Mouse (Mus musculus): Measurements from ENCODE around the gene 4933424G06Rik.
A peak's percentile ranks its signal among the peaks of the same experiment; 100 is the strongest.

4933424G06Rik gene

GRCm38 (mm10) chr1:36709055-36709853, 695 bp upstream of the 4933424G06Rik start:
- DNase-seq (ENCODE audit: low read depth, low spot score), result no peak

GRCm38 (mm10) chr1:36711104-36711503, 1.2 kb downstream of the 4933424G06Rik start:
- no peak for DNase-seq (ENCODE audit: low read depth, low spot score)

DNA sequence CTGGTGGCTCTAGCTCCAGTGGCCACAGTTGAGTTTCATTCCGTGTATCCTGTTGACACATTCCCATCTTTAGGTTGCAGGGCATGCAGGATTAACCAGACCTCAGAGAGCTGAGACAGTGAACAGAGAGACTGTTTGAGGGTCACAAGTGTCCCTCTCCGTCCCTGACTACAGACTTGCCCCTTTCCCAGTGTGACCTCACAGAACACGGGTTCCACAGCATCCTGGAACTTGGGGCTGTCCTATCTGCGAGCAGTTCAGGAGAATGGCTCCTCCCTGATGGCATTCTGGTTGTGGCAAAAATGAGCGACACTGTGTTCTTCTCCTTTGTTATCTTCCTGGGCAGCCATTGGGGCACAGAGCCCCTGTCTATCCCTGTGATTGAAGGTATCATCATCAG, 4.4 kb downstream of the 4933424G06Rik start, which contains the start of gene Actr1b:
Actr1b (minus strand) TSS at position 112 of the 400 bp plus-strand sequence.
- DNase-seq (ENCODE audit: low read depth, low spot score), result no peak

DNA sequence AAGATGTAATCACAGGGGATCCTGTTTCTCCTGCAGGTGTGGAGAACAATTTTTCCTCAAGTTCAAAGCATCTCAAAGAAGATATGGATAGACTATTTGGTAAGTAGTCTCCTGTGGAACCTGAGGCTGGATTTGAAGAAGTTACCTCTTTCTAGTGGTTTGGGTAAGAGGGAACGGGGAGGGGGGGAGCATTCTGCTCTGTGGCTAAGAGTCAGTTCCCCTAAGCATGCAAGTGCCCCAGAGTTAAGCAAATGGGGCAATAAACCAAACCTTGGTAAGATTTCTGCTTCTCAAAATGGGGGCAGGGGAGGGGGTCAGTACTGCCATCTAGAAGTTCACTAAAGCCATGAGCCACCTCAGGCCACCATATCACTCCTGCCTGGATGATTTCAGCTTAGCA, 8.8 kb downstream of the 4933424G06Rik start:
- DNase-seq (ENCODE audit: low read depth, low spot score), result no peak

- DNase-seq (ENCODE audit: low read depth, low spot score), result no peak
These were observed 13.5 kb downstream of the 4933424G06Rik start for GRCm38 (mm10) chr1:36723146-36724056.

- no peak for DNase-seq (ENCODE audit: low read depth, low spot score)
These were observed 14.1 kb downstream of the 4933424G06Rik start for GRCm38 (mm10) chr1:36724057-36724431.

DNA sequence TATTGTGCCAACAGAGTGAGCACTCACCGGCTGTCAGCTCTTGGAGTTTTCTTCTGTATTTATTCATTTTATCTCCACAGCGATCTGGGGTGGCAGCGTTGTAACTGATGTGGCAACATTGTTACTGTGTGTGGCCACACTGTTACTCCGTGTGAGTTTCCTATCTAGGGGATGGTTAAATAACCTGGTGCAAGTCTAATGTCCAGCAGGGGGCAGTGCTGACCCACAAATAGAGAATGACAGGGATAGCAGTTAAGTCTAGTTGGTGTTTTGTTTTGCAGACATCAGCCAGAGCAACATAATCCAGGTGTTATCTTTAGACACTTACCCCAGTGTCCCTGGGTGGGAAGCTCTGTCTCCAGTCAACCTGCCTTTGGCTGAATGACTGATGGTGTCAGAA, 27.4 kb downstream of the 4933424G06Rik start:
- DNase-seq (ENCODE audit: low read depth, low spot score), result peak; percentile 46

DNA sequence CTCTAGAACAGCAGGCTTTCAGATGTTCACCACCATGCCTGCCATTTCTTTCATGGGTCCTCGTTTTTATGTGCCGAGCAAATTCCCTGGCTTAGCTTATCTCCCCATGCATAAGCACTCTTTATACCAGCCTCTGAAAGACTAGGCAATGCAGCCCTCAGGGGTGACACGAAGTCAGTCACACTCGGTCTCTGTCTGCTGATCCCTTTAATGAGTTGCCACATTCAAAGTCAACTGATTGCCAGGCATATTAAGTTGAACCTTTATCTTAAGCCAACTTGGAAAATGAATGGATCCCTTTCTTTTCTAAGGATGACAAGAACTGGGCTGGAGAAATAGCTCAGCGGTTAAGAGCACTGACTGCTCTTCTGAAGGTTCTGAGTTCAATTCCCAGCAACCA, 29.3 kb downstream of the 4933424G06Rik start:
- no peak for DNase-seq (ENCODE audit: low read depth, low spot score)

DNA sequence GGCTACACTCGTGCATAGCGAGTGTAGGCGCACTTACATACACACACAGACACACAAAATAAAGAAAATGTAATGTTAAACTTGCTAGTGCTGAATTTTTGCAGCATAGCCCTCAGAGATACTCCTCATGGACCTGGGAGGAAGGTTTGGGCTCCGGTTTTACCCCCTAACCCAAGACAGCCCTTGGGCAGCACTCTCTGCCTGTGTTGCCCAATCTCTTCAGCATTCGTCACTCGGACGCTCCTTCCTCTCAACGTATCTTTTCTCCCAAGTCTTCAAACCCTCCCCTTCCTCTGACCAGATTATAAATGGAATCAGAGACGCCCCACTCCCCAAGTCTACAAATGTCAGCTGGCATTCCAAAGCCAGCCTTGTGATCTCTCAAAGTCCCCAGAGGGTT, 33.1 kb downstream of the 4933424G06Rik start:
- no peak for DNase-seq (ENCODE audit: low read depth, low spot score)

DNA sequence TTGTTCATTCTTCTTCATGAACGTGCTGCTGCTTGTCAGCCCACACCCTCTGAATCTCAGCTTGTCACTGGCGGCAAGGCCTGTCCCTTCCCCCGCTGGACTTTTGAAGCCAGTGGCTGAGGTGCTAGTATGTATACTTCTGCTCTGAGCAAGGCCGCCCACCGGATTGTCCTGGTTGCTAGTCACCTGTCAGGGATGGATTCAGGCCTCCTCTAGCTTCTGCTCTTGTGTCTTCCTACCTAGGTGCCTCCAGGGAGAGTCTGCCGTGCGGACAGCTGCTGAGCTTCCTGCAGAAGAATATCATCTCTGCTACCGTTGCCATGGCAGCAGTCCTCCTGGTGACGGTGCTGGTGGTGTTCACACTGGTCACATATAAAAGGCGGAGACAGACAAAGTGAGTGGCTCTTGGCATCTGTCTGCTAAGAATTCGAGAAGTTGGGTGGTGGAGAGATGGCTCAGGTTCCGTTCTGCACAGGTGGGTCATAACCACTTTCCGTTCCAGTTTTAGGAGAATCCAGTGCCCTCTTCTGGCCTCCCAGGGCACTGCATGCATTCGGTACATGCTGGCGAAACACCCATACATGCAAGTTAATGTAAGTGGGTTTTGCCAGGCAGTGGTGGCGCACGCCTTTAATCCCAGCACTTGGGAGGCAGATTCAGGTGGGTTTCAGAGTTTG, 34.5 kb downstream of the 4933424G06Rik start:
- DNase-seq (ENCODE audit: low read depth, low spot score), result peak; percentile 42

DNA sequence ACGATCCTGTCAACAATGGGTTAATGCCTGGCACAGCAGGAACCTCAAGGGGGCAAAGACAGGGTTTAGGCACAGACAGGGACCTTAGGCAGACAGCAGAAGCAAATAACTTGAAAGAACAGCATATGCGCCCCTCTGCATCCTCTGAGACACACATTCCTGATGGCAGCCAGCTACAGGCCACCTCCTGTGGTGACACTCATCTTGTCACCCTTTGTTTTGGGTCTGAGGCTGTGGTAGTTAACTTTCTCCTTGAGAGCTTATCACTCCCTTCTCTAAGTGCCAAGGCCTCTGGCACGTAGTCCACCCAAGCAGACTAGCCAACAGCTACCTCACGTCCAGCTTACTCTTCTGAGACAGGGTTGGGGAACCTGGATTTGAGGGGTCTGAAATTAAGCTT, 35.7 kb downstream of the 4933424G06Rik start:
- no peak for DNase-seq (ENCODE audit: low read depth, low spot score)

DNA sequence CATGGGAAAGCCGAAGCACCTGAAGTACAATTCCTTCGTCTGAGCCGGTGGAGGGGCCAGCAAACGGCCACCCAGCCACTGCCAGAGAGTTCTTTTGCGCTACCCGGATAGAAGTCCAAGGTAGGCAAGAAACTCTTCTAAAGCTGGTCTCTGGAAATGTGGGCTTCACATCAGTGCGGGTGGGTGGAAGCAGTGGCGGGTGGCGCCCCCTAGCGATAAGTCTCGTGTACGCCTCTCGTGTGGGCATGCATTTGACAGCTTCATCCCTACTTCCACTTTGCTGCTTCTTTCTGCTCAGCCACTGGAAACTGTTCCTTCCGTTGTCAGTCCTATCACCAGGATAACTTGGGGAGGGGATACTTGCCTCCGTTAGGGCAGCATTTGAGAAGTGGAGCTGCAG, 36.5 kb downstream of the 4933424G06Rik start:
- DNase-seq (ENCODE audit: low read depth, low spot score), result no peak

DNA sequence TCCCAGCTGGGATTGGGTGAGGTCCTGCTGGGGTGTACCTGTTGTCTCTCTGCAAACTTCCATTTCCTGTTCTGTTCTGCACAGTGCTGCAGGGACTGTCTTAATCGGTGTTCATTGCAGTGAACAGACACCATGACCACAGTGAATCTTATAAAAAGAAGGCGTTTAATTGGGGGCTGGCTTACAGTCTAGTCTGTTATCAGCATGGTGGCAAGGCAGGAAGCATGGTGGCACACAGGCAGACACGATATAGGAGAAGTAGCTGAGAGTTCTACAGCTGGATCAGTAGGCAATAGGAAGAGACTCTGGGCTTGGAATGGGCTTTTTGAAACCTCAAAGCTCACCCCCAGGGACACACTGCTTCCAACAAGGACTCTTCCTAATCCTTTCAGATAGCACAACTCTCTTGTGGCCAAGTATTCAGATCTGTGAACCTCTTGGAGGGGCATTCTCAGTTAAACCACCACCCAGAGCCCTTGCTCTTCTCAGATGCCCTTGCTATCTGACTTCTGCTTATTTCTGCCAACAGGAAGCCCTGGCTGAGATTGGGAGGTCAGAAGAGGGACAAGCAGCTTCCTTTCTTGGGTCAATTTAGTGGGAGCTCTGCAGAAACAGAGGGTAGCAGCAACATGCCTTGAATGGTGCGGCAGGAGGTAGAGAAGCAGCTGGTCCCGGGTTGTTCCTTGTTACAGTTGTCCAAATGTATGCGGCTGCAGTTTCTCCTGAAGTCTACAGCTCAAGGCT, 44.2 kb downstream of the 4933424G06Rik start:
- DNase-seq (ENCODE audit: low read depth, low spot score), result no peak

- DNase-seq (ENCODE audit: low read depth, low spot score), result no peak
These were observed 48.6 kb downstream of the 4933424G06Rik start for GRCm38 (mm10) chr1:36758553-36758952.

GRCm38 (mm10) chr1:36759076-36759475, 49.1 kb downstream of the 4933424G06Rik start:
- DNase-seq (ENCODE audit: low read depth, low spot score), result no peak

DNA sequence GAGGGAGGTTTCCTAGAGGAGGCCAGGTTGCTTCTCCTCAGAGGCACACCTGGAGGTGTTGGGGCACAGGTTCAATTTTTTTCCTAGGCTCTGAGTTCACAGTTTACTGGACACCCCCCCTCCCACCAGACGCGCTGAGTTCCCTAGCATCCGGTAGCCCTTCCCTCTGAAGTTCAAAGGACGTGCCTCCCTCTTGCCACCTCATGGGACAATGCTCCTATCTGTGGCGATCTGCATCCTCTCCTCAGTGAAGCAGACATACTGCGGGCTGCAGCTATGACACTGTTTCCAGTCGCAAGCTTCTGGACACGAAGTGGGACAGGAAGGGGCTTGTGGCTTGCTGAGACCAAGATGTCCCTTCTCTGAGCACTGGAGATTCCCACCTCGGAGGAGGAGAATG, 50.5 kb downstream of the 4933424G06Rik start:
- DNase-seq (ENCODE audit: low read depth, low spot score), result no peak

DNA sequence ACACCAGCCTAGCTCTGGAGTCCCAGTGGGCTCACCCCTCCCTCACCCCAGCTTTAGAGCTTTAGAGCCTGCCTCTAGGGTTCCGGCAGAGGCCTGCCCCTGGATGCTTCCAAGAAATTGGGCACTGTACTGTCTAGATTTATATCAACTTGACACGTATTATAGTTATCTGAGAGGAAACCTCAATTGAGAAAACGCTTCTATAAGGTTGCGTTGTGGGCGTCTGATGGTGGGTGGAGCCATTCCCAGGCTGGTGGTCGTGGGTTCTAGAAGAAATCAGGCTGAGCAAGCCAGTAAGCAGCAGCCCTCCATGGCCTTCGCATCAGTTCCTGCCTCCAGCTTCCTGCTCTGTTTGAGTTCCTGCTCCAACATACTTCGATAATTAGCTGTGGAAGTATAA, 51.1 kb downstream of the 4933424G06Rik start:
- no peak for DNase-seq (ENCODE audit: low read depth, low spot score)

- DNase-seq (ENCODE audit: low read depth, low spot score), result no peak
These were observed 51.6 kb downstream of the 4933424G06Rik start, which contains the start of gene Zap70 for GRCm38 (mm10) chr1:36761568-36761967. Gene Zap70, plus strand, starts transcription at chr1:36761798.

GRCm38 (mm10) chr1:36766431-36767205, 56.7 kb downstream of the 4933424G06Rik start:
- DNase-seq (ENCODE audit: low read depth, low spot score), result no peak

GRCm38 (mm10) chr1:36767321-36767720, 57.4 kb downstream of the 4933424G06Rik start:
- no peak for DNase-seq (ENCODE audit: low read depth, low spot score)

All from brain, embryonic 18.5 days (tissue).